Mouse (Mus musculus) G1E (cell line): Measurements from ENCODE around the gene Efl1.

ENCODE experiments used
- CTCF ChIP-seq: IDR thresholded peaks from 2 replicates; pipeline ENCODE4 v1.5.1; 2012; ENCODE audit warnings: low read depth, low read length, inconsistent platforms, mixed read lengths
- GATA1 ChIP-seq: IDR thresholded peaks from 2 replicates; pipeline ENCODE4 v1.6.1; 2012; ENCODE audit warnings: borderline replicate concordance, low read length, inconsistent platforms, mixed read lengths

GRCm38 (mm10) chr7:82785970-82786647 lies 137.7 kb downstream of the Efl1 start:
- TF ChIP-seq CTCF (no peak), GATA1 (no peak)
